Mouse (Mus musculus) ES-E14 (cell line): ENCODE measurements around the gene Aplnr. TPM values are rescaled to one million over a fixed set of nuclear protein-coding genes. Genes with fewer than 3 reads are reported as not detected.

ENCODE experiments used
- DNase-seq: peaks from one replicate; pipeline ENCODE4 v3.0.0-alpha.2; 2013; ENCODE audit warnings: low read depth, low spot score
- H3K27ac ChIP-seq: 2 replicates; pipeline ENCODE4 v1.5.1; 2012; ENCODE audit warnings: low read depth, mild to moderate bottlenecking, low read length, moderate library complexity, mixed read lengths; ENCODE audit not compliant: poor library complexity, insufficient read depth, severe bottlenecking
- H3K36me3 ChIP-seq: 2 replicates; pipeline ENCODE4 v1.6.1; 2012; ENCODE audit warnings: mild to moderate bottlenecking, low read length, moderate library complexity, mixed read lengths; ENCODE audit not compliant: control insufficient read depth, poor library complexity, insufficient read depth, severe bottlenecking
- H3K4me1 ChIP-seq, 2 experiments: fragments of 150-350 bp in 1 of 2; sonication (generic) in 1 of 2; 2 replicates each; pipeline ENCODE4 v1.6.1; 2012; ENCODE audit warnings: low read length in 2 of 2, mild to moderate bottlenecking in 1 of 2, mixed read lengths in 1 of 2; ENCODE audit not compliant: control insufficient read depth in 2 of 2, insufficient read depth in 2 of 2, poor library complexity in 1 of 2
- H3K4me3 ChIP-seq, 2 experiments: fragments of 150-350 bp in 1 of 2; sonication (generic) in 1 of 2; 2 replicates each; pipeline ENCODE4 v1.5.1; 2012; ENCODE audit warnings: low read length in 2 of 2, low read depth in 1 of 2, mild to moderate bottlenecking in 1 of 2, mixed read lengths in 1 of 2; ENCODE audit not compliant: insufficient read depth in 1 of 2, poor library complexity in 1 of 2, severe bottlenecking in 1 of 2
- H3K9ac ChIP-seq: 2 replicates; pipeline ENCODE4 v1.6.1; 2012; ENCODE audit warnings: low read depth, mild to moderate bottlenecking, low read length, mixed read lengths; ENCODE audit not compliant: poor library complexity, insufficient read depth, severe bottlenecking
- H3K9me3 ChIP-seq: fragments of 150-350 bp; sonication (generic); 2 replicates; pipeline ENCODE4 v1.6.1; 2012; ENCODE audit warnings: low read depth, mild to moderate bottlenecking, low read length; ENCODE audit not compliant: control insufficient read depth, insufficient read depth
- CHD2 ChIP-seq: IDR thresholded peaks from 2 replicates; pipeline ENCODE4 v1.6.1; 2014; ENCODE audit warnings: mild to moderate bottlenecking, low read depth, low read length, inconsistent platforms
- HCFC1 ChIP-seq: IDR thresholded peaks from 2 replicates; pipeline ENCODE4 v1.6.1; 2012; ENCODE audit warnings: low read length, inconsistent platforms, borderline replicate concordance; ENCODE audit not compliant: insufficient read depth
- MAFK ChIP-seq: IDR thresholded peaks from 2 replicates; pipeline ENCODE4 v1.6.1; 2014; ENCODE audit warnings: mild to moderate bottlenecking, low read depth, low read length, inconsistent platforms; ENCODE audit not compliant: insufficient read depth
- ZC3H11A ChIP-seq: IDR thresholded peaks from 2 replicates; pipeline ENCODE4 v1.6.1; 2012; ENCODE audit warnings: low read depth, mild to moderate bottlenecking, inconsistent platforms, low read length, borderline replicate concordance
- ZNF384 ChIP-seq: IDR thresholded peaks from 2 replicates; pipeline ENCODE4 v1.6.1; 2012; ENCODE audit warnings: low read depth, low read length, inconsistent platforms
- in situ Hi-C, 2 experiments: fragments of 600-800 bp; cut with MboI; formaldehyde crosslinking; loops; one replicate each; pipeline ENCODE4 v1.15.1; 2025; ENCODE audit warnings: low sequenced_read_pairs in 2 of 2, inconsistent platforms in 1 of 2; ENCODE audit not compliant: unreplicated experiment in 2 of 2
- total RNA-seq: library from RNA; depleted of rRNA; stranded (reverse); fragments of 300-350 nt; gene quantifications from 2 replicates; pipeline ENCODE4 v1.2.3, GENCODE M21; 2012

The Aplnr gene
- total RNA-seq, 1 experiment = 0.40 TPM

- in situ Hi-C loops = no loop called here
- Histone ChIP-seq H3K9ac (no peak overlapping the region), H3K4me1 (no peaks in the 10 kb centered on the region), H3K9me3 (no peaks in the 10 kb centered on the region), H3K27ac (no peak overlapping the region), H3K36me3 (no peaks in the 10 kb centered on the region), H3K4me3 (no peak overlapping the region)
- TF ChIP-seq ZNF384 (no peak), HCFC1 (no peak), MAFK (no peak), ZC3H11A (no peak), CHD2 (no peak)
- DNase-seq = no peak
Observed at GRCm38 (mm10) chr2:85145346-85145745, 9.3 kb downstream of the Aplnr start.

- in situ Hi-C loops = no loop called here
- Histone ChIP-seq H3K36me3 (no peaks in the 10 kb centered on the region), H3K27ac (no peak overlapping the region), H3K4me3 (no peak overlapping the region), H3K9me3 (no peaks in the 10 kb centered on the region), H3K9ac (no peak overlapping the region), H3K4me1 (no peaks in the 10 kb centered on the region)
- DNase-seq = no peak
- no peak for TF ChIP-seq CHD2
- TF ChIP-seq ZNF384 = no peak
- TF ChIP-seq MAFK = no peak
- no peak for TF ChIP-seq ZC3H11A
- no peak for TF ChIP-seq HCFC1
Observed at GRCm38 (mm10) chr2:85147481-85147880, 11.5 kb downstream of the Aplnr start.

- Histone ChIP-seq H3K4me3 (no peak overlapping the region), H3K4me1 (no peaks in the 10 kb centered on the region), H3K9me3 (no peaks in the 10 kb centered on the region), H3K36me3 (no peaks in the 10 kb centered on the region), H3K9ac (no peak overlapping the region), H3K27ac (no peak overlapping the region)
- no peak for TF ChIP-seq MAFK
- TF ChIP-seq HCFC1 = no peak
- in situ Hi-C loops = no loop called here
- DNase-seq = no peak
Observed at GRCm38 (mm10) chr2:85150373-85150772, 14.3 kb downstream of the Aplnr start.

- Histone ChIP-seq H3K4me1 (no peaks in the 10 kb centered on the region), H3K4me3 (no peak overlapping the region), H3K36me3 (no peaks in the 10 kb centered on the region), H3K9me3 (no peaks in the 10 kb centered on the region), H3K9ac (no peak overlapping the region), H3K27ac (no peak overlapping the region)
- in situ Hi-C loops = no loop called here
- no peak for TF ChIP-seq CHD2
- TF ChIP-seq ZC3H11A = no peak
- no peak for TF ChIP-seq MAFK
- TF ChIP-seq ZNF384 = no peak
- no peak for TF ChIP-seq HCFC1
- no peak for DNase-seq
Observed at GRCm38 (mm10) chr2:85151233-85151632, 15.2 kb downstream of the Aplnr start.

GRCm38 (mm10) chr2:85155334-85155733 is 19.3 kb downstream of the Aplnr start:
- Histone ChIP-seq H3K9ac (no peak overlapping the region), H3K27ac (no peak overlapping the region), H3K4me3 (no peak overlapping the region), H3K9me3 (no peaks in the 10 kb centered on the region), H3K36me3 (no peaks in the 10 kb centered on the region), H3K4me1 (no peaks in the 10 kb centered on the region)
- in situ Hi-C loops = no loop called here
- no peak for TF ChIP-seq CHD2
- no peak for TF ChIP-seq ZNF384
- no peak for TF ChIP-seq HCFC1
- TF ChIP-seq ZC3H11A = no peak
- no peak for TF ChIP-seq MAFK
- no peak for DNase-seq
